Comparison of ENCODE assay signal across 7 mouse cellular contexts in the genomic region with DNA sequence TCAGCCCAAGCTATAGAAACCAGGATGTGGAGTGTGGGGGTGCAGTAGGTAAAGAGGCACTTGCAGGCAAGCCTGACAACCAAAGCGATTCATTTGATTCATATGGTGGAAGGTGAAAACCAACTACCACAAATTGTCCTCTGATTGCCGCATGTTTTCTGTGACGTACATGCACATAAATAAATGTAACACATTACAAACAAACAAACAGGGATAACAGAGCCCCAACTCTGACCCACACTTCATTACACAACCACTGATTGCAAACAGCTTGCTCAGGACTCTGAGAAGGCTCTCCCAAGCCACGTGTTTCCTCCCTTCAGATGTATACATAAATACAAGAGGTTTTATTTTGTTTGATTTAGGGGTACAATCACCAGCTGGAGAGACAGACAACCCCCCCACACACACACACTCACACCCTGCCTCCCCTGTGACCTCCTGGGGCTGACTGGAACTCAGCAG. TPM values are rescaled to one million over a fixed set of nuclear protein-coding genes. Genes with fewer than 3 reads are reported as not detected.
DNase-seq lines count a peak whose midpoint lies in the region; ATAC-seq and TF ChIP-seq lines count a peak whose summit lies in the region.

No protein-coding gene starts in this region.

- peaks cover 7% of the 10 kb centered on the region for H3K4me1 ChIP-seq in testis, adult 2 months (ENCODE audit: control insufficient read depth, insufficient read depth, low read length)
- H3K4me1 ChIP-seq in embryonic facial prominence, embryonic 13.5 days = peaks cover 24% of the 10 kb centered on the region
- peaks cover 25% of the 10 kb centered on the region for H3K4me1 ChIP-seq in limb, embryonic 10.5 days
- peaks cover 15% of the 10 kb centered on the region for H3K4me1 ChIP-seq in neural tube, embryonic 14.5 days (ENCODE audit: control insufficient read depth, insufficient read depth, low read length)

- no peak for DNase-seq in testis, postnatal 14 days (ENCODE audit: low spot score)
- no peak for DNase-seq in limb, embryonic 10.5 days (ENCODE audit: low spot score)
- no peak for DNase-seq in urinary bladder, postnatal 25 days (ENCODE audit: low spot score)
- DNase-seq in adrenal gland, postnatal 4 days (ENCODE audit: low spot score in 2 of 2) = no peak

- peak overlapping the region; percentile 96 for H3K4me3 ChIP-seq in testis, adult 2 months (ENCODE audit: control insufficient read depth, low read depth, low read length)
- H3K4me3 ChIP-seq in embryonic facial prominence, embryonic 13.5 days = peak overlapping the region; percentile 88
- peak overlapping the region; percentile 74 for H3K4me3 ChIP-seq in limb, embryonic 10.5 days
- peak overlapping the region; percentile 83 for H3K4me3 ChIP-seq in neural tube, embryonic 14.5 days (ENCODE audit: low read depth, low read length)

- peaks cover 5% of the 10 kb centered on the region for H3K36me3 ChIP-seq in testis, adult 2 months (ENCODE audit: control insufficient read depth, insufficient read depth, low read length)
- H3K36me3 ChIP-seq in embryonic facial prominence, embryonic 13.5 days = peaks cover 35% of the 10 kb centered on the region
- H3K36me3 ChIP-seq in limb, embryonic 10.5 days = peaks cover 36% of the 10 kb centered on the region
- peaks cover 22% of the 10 kb centered on the region for H3K36me3 ChIP-seq in neural tube, embryonic 14.5 days (ENCODE audit: control insufficient read depth, insufficient read depth, low read length)

- H3K27ac ChIP-seq in testis, adult 2 months (ENCODE audit: control insufficient read depth, insufficient read depth, low read depth, low read length) = peak overlapping the region; percentile 92
- H3K27ac ChIP-seq in embryonic facial prominence, embryonic 13.5 days = peak overlapping the region; percentile 92
- H3K27ac ChIP-seq in limb, embryonic 10.5 days = peak overlapping the region; percentile 92
- H3K27ac ChIP-seq in neural tube, embryonic 14.5 days (ENCODE audit: low read depth, low read length) = peak overlapping the region; percentile 83; the same call in 1 of the 2 replicates

- TF ChIP-seq CTCF in testis, adult 2 months (IDR thresholded peaks at IDR 0.05; ENCODE audit: control insufficient read depth, insufficient read depth, insufficient replicate concordance, low read depth, low read length) = no peak

- peak overlapping the region; percentile 77 for H3K4me2 ChIP-seq in embryonic facial prominence, embryonic 13.5 days
- H3K4me2 ChIP-seq in neural tube, embryonic 14.5 days (ENCODE audit: low read depth, low read length) = peak overlapping the region; percentile 70

- no peaks in the 10 kb centered on the region for H3K27me3 ChIP-seq in testis, adult 2 months (ENCODE audit: control insufficient read depth, insufficient read depth, low read length)
- no peaks in the 10 kb centered on the region for H3K27me3 ChIP-seq in embryonic facial prominence, embryonic 13.5 days
- H3K27me3 ChIP-seq in limb, embryonic 10.5 days (ENCODE audit: low read depth, poor library complexity, severe bottlenecking) = no peaks in the 10 kb centered on the region
- H3K27me3 ChIP-seq in neural tube, embryonic 14.5 days (ENCODE audit: control insufficient read depth, insufficient read depth, low read length) = no peaks in the 10 kb centered on the region

- H3K9me3 ChIP-seq in embryonic facial prominence, embryonic 13.5 days = no peaks in the 10 kb centered on the region
- H3K9me3 ChIP-seq in limb, embryonic 10.5 days (replicated peaks) = no peaks in the 10 kb centered on the region
- H3K9me3 ChIP-seq in neural tube, embryonic 14.5 days (ENCODE audit: control insufficient read depth, low read length) = no peaks in the 10 kb centered on the region

- WGBS in embryonic facial prominence, embryonic 13.5 days = 25% methylated on average over 4 of the region's 4 CpGs
- WGBS in limb, embryonic 10.5 days = 31% methylated on average over 4 of the region's 4 CpGs
- WGBS in neural tube, embryonic 14.5 days = 38% methylated on average over 4 of the region's 4 CpGs

- no peak for ATAC-seq in embryonic facial prominence, embryonic 13.5 days (ENCODE audit: insufficient number of reproducible peaks, insufficient read depth, low FRiP score, low TSS enrichment, low read depth)
- peak; percentile 1; the same call in 1 of the 2 replicates for ATAC-seq in neural tube, embryonic 14.5 days (ENCODE audit: low read depth)

- TF ChIP-seq POLR2A in testis, adult 2 months (IDR thresholded peaks at IDR 0.05; ENCODE audit: control insufficient read depth, low read depth, low read length) = no peak

- H3K9ac ChIP-seq in embryonic facial prominence, embryonic 13.5 days = peak overlapping the region; percentile 87
- peak overlapping the region; percentile 90 for H3K9ac ChIP-seq in neural tube, embryonic 14.5 days (replicated peaks; ENCODE audit: low read depth, low read length)

RNA-seq across cellular contexts. Expression of gene Man2a2, which starts 1.2 kb away (rescaled TPM):
- polyA plus RNA-seq in testis, adult 2 months (2012; rRNA removed) = 62.1 and 71.5 TPM in 2 replicates
- polyA plus RNA-seq in embryonic facial prominence, embryonic 13.5 days (2015; fragmentation: Nextera tagmentation; extraction: Ambion mirVana) = 25.3 and 28.7 TPM in 2 replicates
- polyA plus RNA-seq in limb, embryonic 10.5 days (2016; fragmentation: Nextera tagmentation; extraction: Ambion mirVana) = 19.7 and 23.1 TPM in 2 replicates
- polyA plus RNA-seq in neural tube, embryonic 14.5 days (2014; fragmentation: Nextera tagmentation; extraction: Ambion mirVana) = 22.9 and 23.6 TPM in 2 replicates
- total RNA-seq in adrenal gland, postnatal 4 days (2021) = 100 to 1,000 TPM; 106 to 111 TPM

RNA-seq across cellular contexts. Expression of gene Fes, which starts 17.7 kb away (rescaled TPM):
- polyA plus RNA-seq in testis, adult 2 months (2012; rRNA removed) = 1.5 TPM in 2 replicates
- 12.8 and 13.8 TPM in 2 replicates for polyA plus RNA-seq in embryonic facial prominence, embryonic 13.5 days (2015; fragmentation: Nextera tagmentation; extraction: Ambion mirVana)
- polyA plus RNA-seq in limb, embryonic 10.5 days (2016; fragmentation: Nextera tagmentation; extraction: Ambion mirVana) = 7.6 and 13.2 TPM in 2 replicates
- 2.2 and 6.0 TPM in 2 replicates for polyA plus RNA-seq in neural tube, embryonic 14.5 days (2014; fragmentation: Nextera tagmentation; extraction: Ambion mirVana)
- total RNA-seq in adrenal gland, postnatal 4 days (2021) = 10 to 100 TPM; 19.3 to 21.1 TPM

RNA-seq across cellular contexts. Expression of gene Hddc3, which starts 27.1 kb away (rescaled TPM):
- 15.5 and 23.7 TPM in 2 replicates for polyA plus RNA-seq in testis, adult 2 months (2012; rRNA removed)
- polyA plus RNA-seq in embryonic facial prominence, embryonic 13.5 days (2015; fragmentation: Nextera tagmentation; extraction: Ambion mirVana) = 21.6 and 29.0 TPM in 2 replicates
- polyA plus RNA-seq in limb, embryonic 10.5 days (2016; fragmentation: Nextera tagmentation; extraction: Ambion mirVana) = 21.0 and 25.6 TPM in 2 replicates
- polyA plus RNA-seq in neural tube, embryonic 14.5 days (2014; fragmentation: Nextera tagmentation; extraction: Ambion mirVana) = 21.5 and 25.8 TPM in 2 replicates
- total RNA-seq in adrenal gland, postnatal 4 days (2021) = 10 to 100 TPM; 41.8 to 42.4 TPM

RNA-seq across cellular contexts. Expression of gene Unc45a, which starts 29.2 kb away (rescaled TPM):
- 9.4 and 21.9 TPM in 2 replicates for polyA plus RNA-seq in testis, adult 2 months (2012; rRNA removed)
- polyA plus RNA-seq in embryonic facial prominence, embryonic 13.5 days (2015; fragmentation: Nextera tagmentation; extraction: Ambion mirVana) = 49.0 and 53.1 TPM in 2 replicates
- 51.8 and 53.3 TPM in 2 replicates for polyA plus RNA-seq in limb, embryonic 10.5 days (2016; fragmentation: Nextera tagmentation; extraction: Ambion mirVana)
- 32.3 and 41.0 TPM in 2 replicates for polyA plus RNA-seq in neural tube, embryonic 14.5 days (2014; fragmentation: Nextera tagmentation; extraction: Ambion mirVana)
- total RNA-seq in adrenal gland, postnatal 4 days (2021) = 10 to 100 TPM; 43.6 to 53.5 TPM

RNA-seq across cellular contexts. Expression of gene Furin, which starts 35.2 kb away (rescaled TPM):
- 8.2 and 8.3 TPM in 2 replicates for polyA plus RNA-seq in testis, adult 2 months (2012; rRNA removed)
- 10.9 and 11.0 TPM in 2 replicates for polyA plus RNA-seq in embryonic facial prominence, embryonic 13.5 days (2015; fragmentation: Nextera tagmentation; extraction: Ambion mirVana)
- 8.8 and 9.4 TPM in 2 replicates for polyA plus RNA-seq in limb, embryonic 10.5 days (2016; fragmentation: Nextera tagmentation; extraction: Ambion mirVana)
- 5.3 TPM in 2 replicates for polyA plus RNA-seq in neural tube, embryonic 14.5 days (2014; fragmentation: Nextera tagmentation; extraction: Ambion mirVana)
- 100 to 1,000 TPM; 137 to 140 TPM for total RNA-seq in adrenal gland, postnatal 4 days (2021)
